Mouse (Mus musculus) MEL (cell line): ENCODE measurements around the gene Gm6904.
"Not testable (repeated sequence)": the region's sequence is repeated elsewhere in the genome, so short reads cannot be mapped to it uniquely, and the experiment has no call there.

Source experiments
- BHLHE40 ChIP-seq: IDR thresholded peaks from 2 replicates; pipeline ENCODE4 v1.6.1; 2012; ENCODE audit warnings: low read depth, mild to moderate bottlenecking, inconsistent platforms, low read length, improper control_type of control experiment, borderline replicate concordance
- CTCF ChIP-seq, 3 experiments: IDR thresholded peaks in 2 of 3; conservative IDR thresholded peaks in 1 of 3; 2 replicates each; pipeline ENCODE4 v1.5.1; 2011 to 2012; ENCODE audit warnings: low read length in 3 of 3, low read depth in 2 of 3, mild to moderate bottlenecking in 2 of 3, improper control_type of control experiment in 1 of 3, inconsistent platforms in 1 of 3, mixed read lengths in 1 of 3, moderate library complexity in 1 of 3; ENCODE audit not compliant: control insufficient read depth in 1 of 3, insufficient read depth in 1 of 3, poor library complexity in 1 of 3, severe bottlenecking in 1 of 3
- MYC ChIP-seq: IDR thresholded peaks from 2 replicates; pipeline ENCODE4 v1.6.1; 2011; ENCODE audit warnings: low read depth, mild to moderate bottlenecking, low read length, improper control_type of control experiment, moderate library complexity

- TF ChIP-seq BHLHE40; CTCF (IDR thresholded peaks at IDR 0.05 in 2 of 3, conservative IDR thresholded peaks at IDR 0.05 in 1 of 3; ENCODE audit: control insufficient read depth in 1 of 3, insufficient read depth in 1 of 3, low read depth in 2 of 3, low read length in 3 of 3, poor library complexity in 1 of 3, severe bottlenecking in 1 of 3); MYC: not testable (repeated sequence)
Observed at GRCm38 (mm10) chr14:59274961-59275360, 14.9 kb upstream of the Gm6904 start.
